Mouse (Mus musculus) limb, embryonic 14.5 days (tissue): ENCODE results near the gene Mr1. TPM values are rescaled to one million over a fixed set of nuclear protein-coding genes. Genes with fewer than 3 reads are reported as not detected.
A peak's percentile ranks its signal among the peaks of the same experiment; 100 is the strongest.

ENCODE experiments used
- ATAC-seq: fragments of 200-750 bp; cut with Nextera tagmentation; 2 replicates; pipeline ENCODE4 v1.8.0; 2017; ENCODE audit warnings: low read depth, moderate number of reproducible peaks, moderate TSS enrichment; ENCODE audit not compliant: low FRiP score
- DNase-seq: peaks from one replicate; pipeline ENCODE4 v3.0.0-alpha.2; 2015; ENCODE audit warnings: low spot score
- H3K27ac ChIP-seq: fragments of 300-500 bp; sonication (generic); replicated peaks from 2 replicates; pipeline ENCODE4 v1.5.1; 2014; ENCODE audit warnings: low read depth, mild to moderate bottlenecking, low read length, moderate library complexity, mixed read lengths
- H3K27me3 ChIP-seq: fragments of 300-500 bp; sonication (generic); 2 replicates; pipeline ENCODE4 v1.6.1; 2014; ENCODE audit warnings: low read length, mixed read lengths; ENCODE audit not compliant: control insufficient read depth, insufficient read depth
- H3K36me3 ChIP-seq: fragments of 300-500 bp; sonication (generic); 2 replicates; pipeline ENCODE4 v1.6.1; 2014; ENCODE audit warnings: mild to moderate bottlenecking, low read length, moderate library complexity, mixed read lengths; ENCODE audit not compliant: control insufficient read depth, insufficient read depth
- H3K4me1 ChIP-seq: fragments of 300-500 bp; sonication (generic); 2 replicates; pipeline ENCODE4 v1.6.1; 2014; ENCODE audit warnings: antibody characterized with exemption, low read length, mixed read lengths; ENCODE audit not compliant: control insufficient read depth, insufficient read depth
- H3K4me2 ChIP-seq: fragments of 300-500 bp; sonication (generic); replicated peaks from 2 replicates; pipeline ENCODE4 v1.6.1; 2014; ENCODE audit warnings: low read depth, mild to moderate bottlenecking, low read length, moderate library complexity; ENCODE audit not compliant: severe bottlenecking
- H3K4me3 ChIP-seq: fragments of 300-500 bp; sonication (generic); replicated peaks from 2 replicates; pipeline ENCODE4 v1.5.1; 2014; ENCODE audit warnings: low read length
- H3K9ac ChIP-seq: fragments of 300-500 bp; sonication (generic); 2 replicates; pipeline ENCODE4 v1.6.1; 2014; ENCODE audit warnings: mild to moderate bottlenecking, low read depth, low read length, moderate library complexity; ENCODE audit not compliant: severe bottlenecking
- H3K9me3 ChIP-seq: fragments of 300-500 bp; sonication (generic); 2 replicates; pipeline ENCODE4 v1.6.1; 2016; ENCODE audit warnings: low read length; ENCODE audit not compliant: control insufficient read depth
- POLR2A ChIP-seq: fragments of 200-500 bp; IDR thresholded peaks from 2 replicates; pipeline ENCODE4 v1.8.0; 2012; ENCODE audit warnings: inconsistent platforms, mild to moderate bottlenecking, moderate library complexity, borderline replicate concordance; ENCODE audit not compliant: insufficient read depth, insufficient read length; ENCODE audit errors: extremely low read depth
- WGBS: fragments of 180-500 bp; shearing (Covaris S2); extraction: QIAGEN DNeasy Blood & Tissue Kit; methylation state at CpG from one replicate; pipeline ENCODE4 v1.1.7; 2014; 5-methylcytosine and 5-hydroxymethylcytosine counted together
- polyA plus RNA-seq, 2 experiments: library from polyadenylated mRNA; depleted of rRNA in 1 of 2; stranded (reverse) in 1 of 2; unstranded in 1 of 2; fragments of >200 nt; fragmentation: Nextera tagmentation in 1 of 2; extraction: Ambion mirVana in 1 of 2; gene quantifications; 2 replicates each; pipeline versions ENCODE4 v1.2.1 to v1.2.3; 2012 to 2014

Gene Mr1
- polyA plus RNA-seq (2012; rRNA removed) (6.9 and 8.2 TPM in 2 replicates), polyA plus RNA-seq (2014; fragmentation: Nextera tagmentation; extraction: Ambion mirVana) (10.5 TPM in 2 replicates)

- peak within 1 kb of the TSS; percentile 59 for H3K27ac ChIP-seq
Observed at GRCm38 (mm10) chr1:155146572-155146980, at the start of gene Mr1. Mr1 (minus strand) TSS chr1:155146814.

GRCm38 (mm10) chr1:155192805-155193368 is 46.3 kb upstream of the Mr1 start:
- Histone ChIP-seq H3K9ac (no peak overlapping the region), H3K9me3 (no peaks in the 10 kb centered on the region), H3K27me3 (no peaks in the 10 kb centered on the region), H3K4me3 (no peak overlapping the region), H3K36me3 (peaks cover 68% of the 10 kb centered on the region), H3K4me1 (0 out of 2 replicates have a peak, but pooled peaks cover 3% of the 10 kb centered on the region), H3K4me2 (no peak overlapping the region), H3K27ac (0 out of 2 replicates have a peak overlapping the region, but pooled peaks have one; percentile 13)
- 56% methylated on average over 15 of the region's 15 CpGs for WGBS
- no peak for TF ChIP-seq POLR2A
- no peak for ATAC-seq
- no peak for DNase-seq

More at GRCm38 (mm10) chr1:155146572-155146980, at the start of gene Mr1:
- no peak for TF ChIP-seq POLR2A
- H3K4me1 ChIP-seq: peaks cover 8% of the 10 kb centered on the region
- ATAC-seq: peak; percentile 98
- peak within 1 kb of the TSS; percentile 44 for H3K4me3 ChIP-seq
- peak within 1 kb of the TSS; percentile 51 for H3K4me2 ChIP-seq
- no peaks in the 10 kb centered on the region for H3K27me3 ChIP-seq
- DNase-seq: peak; percentile 96
- peak within 1 kb of the TSS; percentile 57 for H3K9ac ChIP-seq
- H3K36me3 ChIP-seq: no peaks in the 10 kb centered on the region
- WGBS: 28% methylated on average over 8 of the region's 8 CpGs
- no peaks in the 10 kb centered on the region for H3K9me3 ChIP-seq

GRCm38 (mm10) chr1:155191671-155192070 is 45.1 kb upstream of the Mr1 start:
- Histone ChIP-seq H3K27me3 (no peaks in the 10 kb centered on the region), H3K9me3 (no peaks in the 10 kb centered on the region), H3K4me1 (0 out of 2 replicates have a peak, but pooled peaks cover 3% of the 10 kb centered on the region), H3K9ac (no peak overlapping the region), H3K36me3 (peaks cover 63% of the 10 kb centered on the region), H3K4me2 (no peak overlapping the region), H3K27ac (no peak overlapping the region), H3K4me3 (no peak overlapping the region)
- ATAC-seq (no peak), DNase-seq (no peak)
- no peak for TF ChIP-seq POLR2A
- WGBS: 74% methylated on average over 2 of the region's 2 CpGs

- DNase-seq (no peak), ATAC-seq (no peak)
- Histone ChIP-seq H3K27me3 (no peaks in the 10 kb centered on the region), H3K27ac (no peak overlapping the region), H3K9ac (no peak overlapping the region), H3K9me3 (no peaks in the 10 kb centered on the region), H3K36me3 (peaks cover 66% of the 10 kb centered on the region), H3K4me1 (0 out of 2 replicates have a peak, but pooled peaks cover 3% of the 10 kb centered on the region), H3K4me3 (no peak overlapping the region), H3K4me2 (no peak overlapping the region)
- no peak for TF ChIP-seq POLR2A
- WGBS: 91% methylated on average over 8 of the region's 8 CpGs
Observed at GRCm38 (mm10) chr1:155191219-155191618, 44.6 kb upstream of the Mr1 start.

GRCm38 (mm10) chr1:155188656-155189055 is 42.0 kb upstream of the Mr1 start:
- Histone ChIP-seq H3K4me1 (0 out of 2 replicates have a peak, but pooled peaks cover 3% of the 10 kb centered on the region), H3K9ac (no peak overlapping the region), H3K27me3 (no peaks in the 10 kb centered on the region), H3K27ac (no peak overlapping the region), H3K4me3 (no peak overlapping the region), H3K9me3 (no peaks in the 10 kb centered on the region), H3K36me3 (peaks cover 53% of the 10 kb centered on the region), H3K4me2 (no peak overlapping the region)
- ATAC-seq: no peak
- DNase-seq: no peak
- no peak for TF ChIP-seq POLR2A
- WGBS: 91% methylated on average over 4 of the region's 4 CpGs

GRCm38 (mm10) chr1:155184191-155184590 is 37.6 kb upstream of the Mr1 start:
- Histone ChIP-seq H3K4me2 (no peak overlapping the region), H3K9ac (no peak overlapping the region), H3K9me3 (no peaks in the 10 kb centered on the region), H3K27ac (no peak overlapping the region), H3K4me1 (no peaks in the 10 kb centered on the region), H3K36me3 (peaks cover 43% of the 10 kb centered on the region), H3K27me3 (no peaks in the 10 kb centered on the region), H3K4me3 (no peak overlapping the region)
- ATAC-seq (no peak), DNase-seq (no peak)
- no peak for TF ChIP-seq POLR2A
- 84% methylated on average over 3 of the region's 3 CpGs for WGBS
